Mouse (Mus musculus): Measurements from ENCODE around the gene Usf1.

Gene Usf1

DNA sequence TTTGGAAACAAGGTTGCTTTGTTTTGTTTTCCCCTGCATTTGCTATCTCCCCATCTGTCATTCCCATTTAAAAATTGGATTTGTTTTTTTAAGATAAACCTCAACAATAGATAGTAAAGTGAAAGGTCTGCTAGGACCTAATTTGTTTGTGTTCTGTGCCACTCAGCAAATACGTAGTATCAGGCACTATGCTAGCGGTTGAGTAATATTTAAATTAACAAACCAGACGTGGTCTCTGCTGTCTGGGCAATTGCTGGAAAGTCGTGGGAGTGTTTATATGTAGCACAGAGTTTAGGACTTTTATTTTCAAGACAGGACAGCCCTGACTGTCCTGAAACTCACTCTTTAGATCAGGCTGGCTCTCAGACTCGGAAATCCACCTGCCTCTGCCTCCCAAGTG, 41.4 kb downstream of the Usf1 start:
- in situ Hi-C loops (cut with MboI, MseI): no loop called here

DNA sequence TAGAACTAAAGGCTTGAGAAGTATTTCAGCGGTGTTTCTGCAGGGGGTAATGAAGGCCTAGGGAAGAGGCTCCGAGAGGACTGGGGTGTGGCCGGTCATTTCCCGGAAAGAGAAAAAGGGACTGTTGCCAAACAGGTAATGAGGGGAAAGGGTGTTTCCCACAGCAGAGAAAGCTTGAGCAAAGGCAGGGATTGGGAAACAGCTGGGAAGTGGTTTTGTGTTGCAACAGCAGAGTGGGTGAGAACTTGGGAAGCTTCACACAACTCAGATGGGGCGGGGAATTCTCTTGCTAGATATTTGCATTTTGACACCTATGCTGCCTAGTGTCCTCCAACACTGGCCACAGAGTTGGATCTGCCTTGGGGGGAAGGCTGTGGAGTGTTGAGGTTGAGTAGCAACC, 41.8 kb downstream of the Usf1 start:
- in situ Hi-C loops (cut with MboI, MseI): no loop called here

DNA sequence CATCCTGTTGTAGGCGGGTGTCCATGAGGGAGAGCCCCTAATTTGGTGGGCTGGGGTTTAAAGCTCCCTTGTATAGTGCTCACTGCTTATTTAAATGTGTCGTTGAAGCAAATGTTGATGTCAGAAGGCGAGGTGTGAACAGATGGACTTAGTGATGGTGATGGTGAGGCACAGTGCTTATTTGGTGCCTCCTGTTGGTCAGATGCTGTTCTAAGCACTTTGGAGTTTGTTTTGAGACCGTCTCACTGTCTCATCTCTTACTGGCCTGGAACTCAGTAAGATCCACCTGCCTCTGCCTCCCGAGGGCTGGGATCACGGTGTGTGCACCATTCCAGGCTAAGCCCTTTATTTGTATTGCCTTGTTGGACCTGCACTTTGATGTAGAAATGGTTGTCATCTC, 43.8 kb downstream of the Usf1 start:
- in situ Hi-C loops (cut with MboI, MseI): no loop called here

DNA sequence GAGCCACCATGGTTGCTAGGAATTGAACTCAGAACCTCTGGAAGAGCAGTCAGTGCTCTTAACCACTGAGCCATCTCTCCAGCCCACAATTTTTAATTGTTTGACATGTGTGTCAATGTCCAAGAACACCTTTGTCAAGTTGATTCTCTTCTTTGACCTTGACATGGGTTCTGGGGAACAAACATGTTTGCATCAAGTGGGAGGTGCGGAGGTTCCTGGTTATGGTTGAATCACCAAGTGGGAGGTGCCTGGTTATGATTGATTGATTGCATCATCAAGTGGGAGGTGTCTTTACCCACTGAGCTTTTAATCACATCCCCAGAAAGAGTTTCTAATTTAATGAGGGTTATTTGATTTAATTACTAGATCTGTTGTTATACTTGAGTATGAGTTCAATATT, 46.5 kb downstream of the Usf1 start:
- in situ Hi-C loops (cut with MboI, MseI): no loop called here

DNA sequence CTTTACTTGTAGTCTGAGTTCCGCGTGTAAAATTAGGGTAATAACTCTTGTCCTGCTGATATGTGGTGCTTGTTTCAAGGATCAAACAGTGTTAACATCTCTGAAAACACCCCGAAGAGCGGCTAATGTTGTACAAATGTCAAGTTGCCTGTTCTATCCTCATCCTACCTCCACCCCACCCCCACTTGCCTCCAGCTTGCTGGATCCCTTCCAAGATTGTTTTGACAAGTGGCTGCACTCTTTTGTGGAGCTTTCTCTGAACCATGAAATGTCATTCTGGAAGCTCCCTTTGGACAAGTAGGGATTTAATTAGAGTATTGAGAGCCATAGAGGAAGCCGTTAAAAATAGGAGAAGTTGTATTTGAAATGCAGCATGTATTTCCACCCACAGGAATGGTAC, 48.7 kb downstream of the Usf1 start:
- in situ Hi-C loops (cut with MboI, MseI): loop anchor here (5.0 kb wide), 2 partner anchors 83 to 98 kb away; partner anchors contain the start of gene Cd244a (in 1 of the 2)

DNA sequence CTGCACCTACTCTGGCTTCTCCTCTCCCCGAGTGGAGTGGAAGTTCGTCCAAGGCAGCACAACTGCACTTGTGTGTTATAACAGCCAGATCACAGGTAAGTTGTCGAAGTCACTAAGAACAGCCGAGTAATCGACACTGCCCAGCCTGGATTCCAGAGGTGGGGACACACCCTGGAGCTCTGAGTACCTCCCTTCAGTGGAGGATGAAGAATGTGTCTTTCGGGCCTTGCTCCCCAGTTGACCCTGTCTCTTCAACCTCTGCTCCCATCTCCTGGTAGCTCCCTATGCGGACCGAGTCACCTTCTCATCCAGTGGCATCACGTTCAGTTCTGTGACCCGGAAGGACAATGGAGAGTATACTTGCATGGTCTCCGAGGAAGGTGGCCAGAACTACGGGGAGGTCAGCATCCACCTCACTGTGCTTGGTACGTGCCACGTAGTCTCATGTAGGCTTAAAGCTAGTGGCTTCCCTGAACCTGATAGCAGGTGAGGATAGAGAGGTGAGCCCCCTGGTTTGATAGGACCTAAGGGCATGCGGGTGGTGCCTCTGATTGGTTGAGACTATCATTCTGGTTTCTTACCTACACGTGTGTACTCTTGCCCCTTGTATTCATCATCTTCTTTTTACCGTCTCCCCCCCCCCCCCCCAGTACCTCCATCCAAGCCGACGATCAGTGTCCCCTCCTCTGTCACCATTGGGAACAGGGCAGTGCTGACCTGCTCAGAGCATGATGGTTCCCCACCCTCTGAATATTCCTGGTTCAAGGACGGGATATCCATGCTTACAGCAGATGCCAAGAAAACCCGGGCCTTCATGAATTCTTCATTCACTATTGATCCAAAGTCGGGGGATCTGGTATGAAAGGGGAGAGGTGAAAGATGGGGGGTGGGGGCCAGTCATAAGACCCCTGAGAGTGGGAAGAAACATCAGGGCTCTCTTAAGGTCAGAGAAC, 49.7 kb downstream of the Usf1 start:
- in situ Hi-C loops (cut with MboI, MseI): loop anchor here (5.0 kb wide), 2 partner anchors 81 to 96 kb away; partner anchors contain the start of gene Cd244a (in 1 of the 2)

DNA sequence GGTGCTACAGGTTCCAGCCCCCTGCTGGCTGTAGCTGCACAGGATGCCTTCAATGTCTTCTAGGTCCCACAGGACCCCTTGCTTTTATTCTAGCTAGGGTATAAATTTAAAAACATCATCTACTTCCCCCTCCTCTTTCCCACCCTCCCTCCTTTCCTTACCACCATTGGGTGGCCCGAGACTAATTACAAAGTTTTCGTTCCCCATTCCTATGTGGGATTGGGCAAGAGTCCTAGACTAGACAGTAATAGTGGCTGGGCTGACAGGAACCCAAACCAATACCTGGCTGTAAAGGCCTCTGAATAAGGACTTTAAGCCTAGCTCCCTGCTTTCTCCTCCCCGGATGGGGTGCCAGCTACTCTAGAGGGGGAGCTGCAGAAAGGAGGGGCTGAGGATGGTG, 52.0 kb downstream of the Usf1 start:
- in situ Hi-C loops (cut with MboI, MseI): loop anchor here (5.0 kb wide), 2 partner anchors 79 to 94 kb away; partner anchors contain the start of gene Cd244a (in 1 of the 2)

DNA sequence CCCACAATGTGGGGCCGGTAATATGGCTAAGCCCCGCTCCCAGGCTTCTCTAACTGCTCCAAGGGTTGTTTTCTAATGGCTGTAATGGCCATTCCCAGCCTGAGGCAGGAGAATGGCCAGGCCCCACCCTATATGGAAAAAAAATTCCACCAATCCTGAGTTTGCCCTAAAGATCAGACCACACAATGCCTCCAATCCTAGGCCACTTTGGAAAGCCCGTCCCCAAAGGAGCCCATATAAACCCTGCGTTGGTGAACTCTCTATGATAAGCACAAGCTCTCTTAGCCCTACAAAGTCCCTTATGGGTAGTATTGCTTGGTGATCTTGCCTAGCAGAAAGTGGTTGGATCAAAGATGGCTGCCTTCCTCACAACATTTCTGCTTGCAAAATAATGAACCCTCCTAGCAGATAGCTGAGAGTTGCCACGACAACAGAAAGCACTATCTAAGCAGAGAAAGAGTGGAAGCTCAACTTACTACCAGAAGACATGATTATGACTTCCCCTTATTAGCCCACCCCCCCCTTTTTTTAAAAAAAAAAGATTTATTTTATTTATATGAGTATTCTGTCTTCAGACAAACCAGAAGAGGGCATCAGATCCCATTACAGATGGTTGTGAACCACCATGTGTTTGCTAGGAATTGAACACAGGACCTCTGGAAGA, 54.8 kb downstream of the Usf1 start:
- in situ Hi-C loops (cut with MboI, MseI): no loop called here

DNA sequence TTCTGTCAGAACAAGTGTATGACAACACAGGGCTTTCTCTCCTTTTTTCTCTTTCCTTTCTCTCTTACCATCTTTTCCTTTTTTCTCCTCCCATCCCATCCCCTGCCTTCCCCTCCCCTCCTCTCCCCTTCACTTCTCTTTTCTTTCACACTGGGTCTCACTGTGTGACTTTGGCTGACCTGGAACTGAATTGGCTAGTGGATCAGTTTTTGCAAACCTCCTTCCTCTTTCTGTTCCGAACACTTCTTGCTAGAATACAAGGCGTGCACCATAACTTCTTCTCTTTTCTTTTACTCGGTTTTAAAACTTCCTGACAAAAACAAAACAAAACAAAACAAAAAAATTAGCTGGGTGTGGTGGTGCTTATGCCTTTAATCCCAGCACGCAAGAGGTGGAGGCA, 55.5 kb downstream of the Usf1 start:
- in situ Hi-C loops (cut with MboI, MseI): no loop called here
